Mouse (Mus musculus): ENCODE data around the gene Cnfn.
"Not testable (repeated sequence)": the region's sequence is repeated elsewhere in the genome, so short reads cannot be mapped to it uniquely, and the experiment has no call there.

Cnfn gene

GRCm38 (mm10) chr7:25369058-25369749, at the start of gene Cnfn:
Gene Cnfn (minus strand): TSS chr7:25369724.
- DNase-seq = no peak

- DNase-seq = peak; percentile 36
These were observed 48.1 kb upstream of the Cnfn start for GRCm38 (mm10) chr7:25417597-25417996.

- DNase-seq = no peak
These were observed 43.4 kb upstream of the Cnfn start, which contains the start of gene Cxcl17 for GRCm38 (mm10) chr7:25412833-25413441. Gene Cxcl17 (minus strand): TSS chr7:25412886.

GRCm38 (mm10) chr7:25411861-25412260, 42.3 kb upstream of the Cnfn start:
- DNase-seq = no peak

- DNase-seq = no peak
These were observed 41.6 kb upstream of the Cnfn start for GRCm38 (mm10) chr7:25410969-25411615.

GRCm38 (mm10) chr7:25409114-25409760, 39.7 kb upstream of the Cnfn start:
- DNase-seq = peak; percentile 41

- DNase-seq = no peak
These were observed 36.9 kb upstream of the Cnfn start for GRCm38 (mm10) chr7:25406468-25406867.

- DNase-seq = peak; percentile 49
These were observed 33.2 kb upstream of the Cnfn start for GRCm38 (mm10) chr7:25402671-25403101.

GRCm38 (mm10) chr7:25401986-25402385, 32.5 kb upstream of the Cnfn start:
- DNase-seq = no peak

GRCm38 (mm10) chr7:25401551-25401950, 32.0 kb upstream of the Cnfn start:
- no peak for DNase-seq

- DNase-seq = not testable (repeated sequence)
These were observed 29.5 kb upstream of the Cnfn start for GRCm38 (mm10) chr7:25399028-25399427.

GRCm38 (mm10) chr7:25398610-25399009, 29.1 kb upstream of the Cnfn start, which contains the start of gene Lipe:
Gene Lipe (minus strand): TSS chr7:25398710.
- DNase-seq = no peak

GRCm38 (mm10) chr7:25396621-25397020, 27.1 kb upstream of the Cnfn start:
- DNase-seq = no peak

GRCm38 (mm10) chr7:25395558-25396521, 26.3 kb upstream of the Cnfn start:
- peak; percentile 94 for DNase-seq

- DNase-seq = no peak
These were observed 25.6 kb upstream of the Cnfn start for GRCm38 (mm10) chr7:25395186-25395557.

GRCm38 (mm10) chr7:25394754-25395153, 25.2 kb upstream of the Cnfn start:
- DNase-seq = no peak

- no peak for DNase-seq
These were observed 24.1 kb upstream of the Cnfn start for GRCm38 (mm10) chr7:25393451-25394210.

- no peak for DNase-seq
These were observed 23.3 kb upstream of the Cnfn start for GRCm38 (mm10) chr7:25392851-25393250.

- DNase-seq = no peak
These were observed 22.4 kb upstream of the Cnfn start for GRCm38 (mm10) chr7:25391856-25392453.

GRCm38 (mm10) chr7:25390986-25391385, 21.5 kb upstream of the Cnfn start:
- DNase-seq = no peak

Measured in thymus, postnatal 25 days (tissue).